Mouse (Mus musculus): ENCODE measurements around the gene Man2a2. TPM values are rescaled to one million over a fixed set of nuclear protein-coding genes. Genes with fewer than 3 reads are reported as not detected.
"Not testable (repeated sequence)": the region's sequence is repeated elsewhere in the genome, so short reads cannot be mapped to it uniquely, and the experiment has no call there.

Man2a2 gene
- polyA plus RNA-seq, 1 experiment, result 78.3 TPM

- DNase-seq (ENCODE audit: low read depth), result no peak
- no peak for TF ChIP-seq CTCF (IDR thresholded peaks at IDR 0.05; ENCODE audit: borderline replicate concordance, extremely low read depth, insufficient read depth, insufficient read length)
- TF ChIP-seq POLR2A (IDR thresholded peaks at IDR 0.05; ENCODE audit: borderline replicate concordance, extremely low read depth, insufficient read depth, insufficient read length, poor library complexity, severe bottlenecking), result no peak
Measured at GRCm38 (mm10) chr7:80330278-80330677, 40.9 kb downstream of the Man2a2 start.

GRCm38 (mm10) chr7:80326076-80326475 is 45.1 kb downstream of the Man2a2 start:
- no peak for DNase-seq (ENCODE audit: low read depth)
- TF ChIP-seq CTCF (IDR thresholded peaks at IDR 0.05; ENCODE audit: borderline replicate concordance, extremely low read depth, insufficient read depth, insufficient read length) (no peak), POLR2A (IDR thresholded peaks at IDR 0.05; ENCODE audit: borderline replicate concordance, extremely low read depth, insufficient read depth, insufficient read length, poor library complexity, severe bottlenecking) (no peak)

- no peak for DNase-seq (ENCODE audit: low read depth)
- no peak for TF ChIP-seq CTCF (IDR thresholded peaks at IDR 0.05; ENCODE audit: borderline replicate concordance, extremely low read depth, insufficient read depth, insufficient read length)
- TF ChIP-seq POLR2A (IDR thresholded peaks at IDR 0.05; ENCODE audit: borderline replicate concordance, extremely low read depth, insufficient read depth, insufficient read length, poor library complexity, severe bottlenecking), result no peak
Measured at GRCm38 (mm10) chr7:80325292-80325868, 45.8 kb downstream of the Man2a2 start.

GRCm38 (mm10) chr7:80324816-80325119 is 46.4 kb downstream of the Man2a2 start:
- not testable (repeated sequence) for DNase-seq (ENCODE audit: low read depth)

GRCm38 (mm10) chr7:80324043-80324815 is 46.9 kb downstream of the Man2a2 start, which contains the start of gene Rccd1:
Gene Rccd1 (minus strand): TSS chr7:80324454.
- TF ChIP-seq POLR2A (IDR thresholded peaks at IDR 0.05; ENCODE audit: borderline replicate concordance, extremely low read depth, insufficient read depth, insufficient read length, poor library complexity, severe bottlenecking), result peak; percentile 40; the same call in 1 of the 2 replicates
- no peak for TF ChIP-seq CTCF (IDR thresholded peaks at IDR 0.05; ENCODE audit: borderline replicate concordance, extremely low read depth, insufficient read depth, insufficient read length)
- DNase-seq (ENCODE audit: low read depth), result peak; percentile 99

- TF ChIP-seq POLR2A (IDR thresholded peaks at IDR 0.05; ENCODE audit: borderline replicate concordance, extremely low read depth, insufficient read depth, insufficient read length, poor library complexity, severe bottlenecking) (no peak), CTCF (IDR thresholded peaks at IDR 0.05; ENCODE audit: borderline replicate concordance, extremely low read depth, insufficient read depth, insufficient read length) (no peak)
Measured at GRCm38 (mm10) chr7:80323336-80323735, 47.8 kb downstream of the Man2a2 start.

GRCm38 (mm10) chr7:80319846-80320496 is 51.2 kb downstream of the Man2a2 start:
- TF ChIP-seq POLR2A (IDR thresholded peaks at IDR 0.05; ENCODE audit: borderline replicate concordance, extremely low read depth, insufficient read depth, insufficient read length, poor library complexity, severe bottlenecking), result no peak
- no peak for TF ChIP-seq CTCF (IDR thresholded peaks at IDR 0.05; ENCODE audit: borderline replicate concordance, extremely low read depth, insufficient read depth, insufficient read length)
- DNase-seq (ENCODE audit: low read depth), result no peak

More at GRCm38 (mm10) chr7:80323336-80323735, 47.8 kb downstream of the Man2a2 start:
- DNase-seq (ENCODE audit: low read depth), result no peak

GRCm38 (mm10) chr7:80318670-80319069 is 52.5 kb downstream of the Man2a2 start:
- no peak for TF ChIP-seq CTCF (IDR thresholded peaks at IDR 0.05; ENCODE audit: borderline replicate concordance, extremely low read depth, insufficient read depth, insufficient read length)
- no peak for TF ChIP-seq POLR2A (IDR thresholded peaks at IDR 0.05; ENCODE audit: borderline replicate concordance, extremely low read depth, insufficient read depth, insufficient read length, poor library complexity, severe bottlenecking)
- no peak for DNase-seq (ENCODE audit: low read depth)

- no peak for TF ChIP-seq POLR2A (IDR thresholded peaks at IDR 0.05; ENCODE audit: borderline replicate concordance, extremely low read depth, insufficient read depth, insufficient read length, poor library complexity, severe bottlenecking)
- no peak for TF ChIP-seq CTCF (IDR thresholded peaks at IDR 0.05; ENCODE audit: borderline replicate concordance, extremely low read depth, insufficient read depth, insufficient read length)
- DNase-seq (ENCODE audit: low read depth), result no peak
Measured at GRCm38 (mm10) chr7:80317439-80318115, 53.6 kb downstream of the Man2a2 start.

GRCm38 (mm10) chr7:80315733-80316132 is 55.4 kb downstream of the Man2a2 start:
- TF ChIP-seq POLR2A (IDR thresholded peaks at IDR 0.05; ENCODE audit: borderline replicate concordance, extremely low read depth, insufficient read depth, insufficient read length, poor library complexity, severe bottlenecking) (no peak), CTCF (IDR thresholded peaks at IDR 0.05; ENCODE audit: borderline replicate concordance, extremely low read depth, insufficient read depth, insufficient read length) (no peak)

GRCm38 (mm10) chr7:80310771-80311170 is 60.4 kb downstream of the Man2a2 start:
- no peak for DNase-seq (ENCODE audit: low read depth)
- no peak for TF ChIP-seq POLR2A (IDR thresholded peaks at IDR 0.05; ENCODE audit: borderline replicate concordance, extremely low read depth, insufficient read depth, insufficient read length, poor library complexity, severe bottlenecking)
- no peak for TF ChIP-seq CTCF (IDR thresholded peaks at IDR 0.05; ENCODE audit: borderline replicate concordance, extremely low read depth, insufficient read depth, insufficient read length)

More at GRCm38 (mm10) chr7:80315733-80316132, 55.4 kb downstream of the Man2a2 start:
- DNase-seq (ENCODE audit: low read depth), result no peak

All from brain, embryonic 14.5 days (tissue).